Mouse (Mus musculus) thymus, adult 2 months (tissue): ENCODE results near the gene Cenpt. TPM values are rescaled to one million over a fixed set of nuclear protein-coding genes. Genes with fewer than 3 reads are reported as not detected.

ENCODE experiments used
- DNase-seq: peaks from one replicate; pipeline ENCODE4 v3.0.0; 2021
- H3K27ac ChIP-seq: fragments of 200-500 bp; 2 replicates; pipeline ENCODE4 v1.5.1; 2012; ENCODE audit warnings: low read length, control low read depth; ENCODE audit not compliant: control insufficient read depth, insufficient read depth
- H3K27me3 ChIP-seq: fragments of 200-500 bp; 2 replicates; pipeline ENCODE4 v1.6.1; 2012; ENCODE audit warnings: mild to moderate bottlenecking, low read length, moderate library complexity, mixed read lengths; ENCODE audit not compliant: control insufficient read depth, insufficient read depth
- H3K36me3 ChIP-seq: fragments of 200-500 bp; 2 replicates; pipeline ENCODE4 v1.6.1; 2012; ENCODE audit warnings: mild to moderate bottlenecking, low read length, moderate library complexity; ENCODE audit not compliant: control insufficient read depth, insufficient read depth
- H3K4me1 ChIP-seq: fragments of 200-500 bp; replicated peaks from 2 replicates; pipeline ENCODE4 v1.6.1; 2012; ENCODE audit warnings: low read length; ENCODE audit not compliant: control insufficient read depth, insufficient read depth
- H3K4me3 ChIP-seq: fragments of 200-500 bp; 2 replicates; pipeline ENCODE4 v1.5.1; 2012; ENCODE audit warnings: mild to moderate bottlenecking, low read length, control low read depth, moderate library complexity; ENCODE audit not compliant: control insufficient read depth, insufficient read depth
- CTCF ChIP-seq: fragments of 200-500 bp; IDR thresholded peaks from 2 replicates; pipeline ENCODE4 v1.5.1; 2012; ENCODE audit warnings: mild to moderate bottlenecking, control low read depth, low read length, moderate library complexity, borderline replicate concordance; ENCODE audit not compliant: control insufficient read depth, poor library complexity, insufficient read depth; ENCODE audit errors: extremely low read depth
- POLR2A ChIP-seq: fragments of 200-500 bp; IDR thresholded peaks from 2 replicates; pipeline ENCODE4 v1.6.1; 2012; ENCODE audit warnings: mild to moderate bottlenecking, low read length, control low read depth, moderate library complexity; ENCODE audit not compliant: control insufficient read depth, poor library complexity, insufficient read depth; ENCODE audit errors: extremely low read depth
- WGBS: fragments of 180-500 bp; shearing (Covaris S2); methylation state at CpG from one replicate; pipeline ENCODE4 v1.1.7; 2018; 5-methylcytosine and 5-hydroxymethylcytosine counted together
- polyA plus RNA-seq: library from polyadenylated mRNA; depleted of rRNA; stranded (reverse); fragments of >200 nt; gene quantifications from 2 replicates; pipeline ENCODE4 v1.2.3, GENCODE M21; 2012

The Cenpt gene
- polyA plus RNA-seq, 1 experiment: 53.2 TPM

- Histone ChIP-seq H3K27ac (peak overlapping the region; percentile 77), H3K4me1 (peaks cover 14% of the 10 kb centered on the region), H3K36me3 (no peaks in the 10 kb centered on the region), H3K4me3 (no peak overlapping the region), H3K27me3 (no peaks in the 10 kb centered on the region)
- WGBS: 57% methylated on average over 6 of the region's 6 CpGs
- no peak for TF ChIP-seq CTCF
- no peak for TF ChIP-seq POLR2A
- DNase-seq: no peak
These were observed 42.8 kb downstream of the Cenpt start for GRCm38 (mm10) chr8:105810245-105810786.

- Histone ChIP-seq H3K27me3 (no peaks in the 10 kb centered on the region), H3K4me3 (no peak overlapping the region), H3K27ac (no peak overlapping the region), H3K4me1 (peaks cover 14% of the 10 kb centered on the region), H3K36me3 (peaks cover 9% of the 10 kb centered on the region; the same call in 1 of the 2 replicates)
- WGBS: 95% methylated on average over 2 of the region's 2 CpGs
- TF ChIP-seq POLR2A (no peak), CTCF (no peak)
- no peak for DNase-seq
These were observed 44.6 kb downstream of the Cenpt start for GRCm38 (mm10) chr8:105808480-105808879.

GRCm38 (mm10) chr8:105807766-105808165, 45.3 kb downstream of the Cenpt start:
- no peak for DNase-seq
- H3K27me3 ChIP-seq: no peaks in the 10 kb centered on the region
- no peak overlapping the region for H3K4me3 ChIP-seq
- 92% methylated on average over 5 of the region's 5 CpGs for WGBS
- TF ChIP-seq POLR2A (no peak), CTCF (no peak)
- peaks cover 14% of the 10 kb centered on the region for H3K4me1 ChIP-seq
- H3K27ac ChIP-seq: no peak overlapping the region
- peaks cover 9% of the 10 kb centered on the region; the same call in 1 of the 2 replicates for H3K36me3 ChIP-seq

- no peak overlapping the region for H3K27ac ChIP-seq
- 34% methylated on average over 1 of the region's 1 CpGs for WGBS
These were observed 47.1 kb downstream of the Cenpt start for GRCm38 (mm10) chr8:105805964-105806363.

GRCm38 (mm10) chr8:105805346-105805745, 47.7 kb downstream of the Cenpt start:
- no peak overlapping the region for H3K4me3 ChIP-seq
- 93% methylated on average over 3 of the region's 3 CpGs for WGBS
- H3K27me3 ChIP-seq: no peaks in the 10 kb centered on the region
- DNase-seq: no peak
- H3K4me1 ChIP-seq: peaks cover 5% of the 10 kb centered on the region
- TF ChIP-seq CTCF: no peak
- no peak overlapping the region for H3K27ac ChIP-seq
- H3K36me3 ChIP-seq: peaks cover 9% of the 10 kb centered on the region; the same call in 1 of the 2 replicates

More at GRCm38 (mm10) chr8:105805964-105806363, 47.1 kb downstream of the Cenpt start:
- no peak for DNase-seq
- TF ChIP-seq POLR2A (no peak), CTCF (no peak)
- Histone ChIP-seq H3K27me3 (no peaks in the 10 kb centered on the region), H3K4me3 (no peak overlapping the region), H3K4me1 (peaks cover 9% of the 10 kb centered on the region), H3K36me3 (peaks cover 9% of the 10 kb centered on the region; the same call in 1 of the 2 replicates)

GRCm38 (mm10) chr8:105804797-105805196, 48.3 kb downstream of the Cenpt start:
- TF ChIP-seq POLR2A: no peak
- no peak for TF ChIP-seq CTCF
- no peak for DNase-seq
- H3K4me1 ChIP-seq: peaks cover 2% of the 10 kb centered on the region
- no peak overlapping the region for H3K27ac ChIP-seq
- H3K27me3 ChIP-seq: no peaks in the 10 kb centered on the region
- H3K4me3 ChIP-seq: no peak overlapping the region
- peaks cover 9% of the 10 kb centered on the region; the same call in 1 of the 2 replicates for H3K36me3 ChIP-seq
- 95% methylated on average over 7 of the region's 7 CpGs for WGBS
